Mouse (Mus musculus): Measurements from ENCODE around the gene Ctnnd2. TPM values are rescaled to one million over a fixed set of nuclear protein-coding genes. Genes with fewer than 3 reads are reported as not detected.

Ctnnd2 gene
- polyA plus RNA-seq, 1 experiment from 2014 or later, result 3.8 TPM

DNA sequence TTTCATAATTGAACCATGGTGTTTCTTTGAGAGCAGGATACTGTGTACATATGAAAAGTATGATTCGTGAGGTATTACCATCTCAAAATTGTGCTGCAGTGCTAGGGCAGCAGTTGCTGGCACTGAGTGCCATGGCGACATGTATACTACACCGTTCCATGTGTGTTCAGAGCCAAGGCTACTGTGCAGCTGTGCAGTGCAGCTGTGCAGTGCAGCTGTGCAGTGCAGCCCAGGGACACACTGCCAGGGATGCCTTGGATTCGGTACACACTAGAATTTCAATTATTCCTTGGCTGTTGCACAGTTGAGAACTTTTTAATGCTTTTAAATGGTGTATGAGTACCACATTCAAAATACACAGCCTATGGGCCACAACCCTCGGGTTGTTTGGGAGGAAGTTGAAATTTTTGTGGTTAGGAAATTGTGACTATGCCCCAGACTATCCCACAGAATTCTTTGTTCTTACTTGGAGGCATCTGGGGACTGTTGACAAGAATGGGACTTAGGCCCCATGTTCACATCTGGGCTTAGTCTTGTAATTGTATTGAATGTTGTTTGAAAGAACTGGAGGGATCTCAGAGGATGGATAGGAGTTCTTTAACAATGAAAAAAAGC is 613.4 kb downstream of the Ctnnd2 start:
- no peak for DNase-seq (ENCODE audit: low spot score)
- H3K9me3 ChIP-seq (ENCODE audit: control insufficient read depth, low read length), result no peaks in the 10 kb centered on the region
- no peak overlapping the region for H3K27ac ChIP-seq (ENCODE audit: low read depth)
- no peaks in the 10 kb centered on the region for H3K4me1 ChIP-seq (replicated peaks; ENCODE audit: control insufficient read depth, insufficient read depth, low read length)
- no peaks in the 10 kb centered on the region for H3K36me3 ChIP-seq (ENCODE audit: control insufficient read depth, insufficient read depth, low read length)
- H3K27me3 ChIP-seq (replicated peaks; ENCODE audit: control insufficient read depth, insufficient read depth, low read length), result no peaks in the 10 kb centered on the region
- ATAC-seq (replicated peaks; ENCODE audit: low FRiP score, low TSS enrichment, low read depth), result no peak
- H3K4me2 ChIP-seq (ENCODE audit: low read length), result no peak overlapping the region
- H3K4me3 ChIP-seq (ENCODE audit: low read depth, low read length), result no peak overlapping the region
- no peak overlapping the region for H3K9ac ChIP-seq (ENCODE audit: low read length)
- WGBS, result 84% methylated on average over 5 of the region's 5 CpGs

DNA sequence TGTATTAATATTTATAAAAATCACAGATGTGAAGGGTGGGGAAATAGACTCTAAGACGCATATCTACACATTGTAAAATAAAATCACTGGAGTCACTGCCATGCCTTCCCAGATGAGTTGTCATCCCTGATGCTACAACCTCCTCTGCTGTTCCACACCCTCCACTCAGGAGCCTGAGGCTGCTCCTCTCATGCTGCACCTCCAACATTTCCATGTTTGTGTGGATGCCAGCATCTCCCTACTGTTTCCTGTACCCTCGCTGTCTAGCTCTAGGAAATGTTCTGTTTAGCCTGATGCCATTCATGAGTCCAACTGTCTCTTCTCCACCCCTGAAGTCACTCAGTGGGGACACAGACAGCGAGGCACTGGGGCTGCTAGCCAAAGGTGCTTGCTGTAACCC is 620.9 kb downstream of the Ctnnd2 start:
- H3K4me2 ChIP-seq (ENCODE audit: low read length), result no peak overlapping the region
- WGBS, result 68% methylated on average over 3 of the region's 3 CpGs
- no peaks in the 10 kb centered on the region for H3K27me3 ChIP-seq (replicated peaks; ENCODE audit: control insufficient read depth, insufficient read depth, low read length)
- no peaks in the 10 kb centered on the region for H3K36me3 ChIP-seq (ENCODE audit: control insufficient read depth, insufficient read depth, low read length)
- DNase-seq (ENCODE audit: low spot score) (no peak), ATAC-seq (replicated peaks; ENCODE audit: low FRiP score, low TSS enrichment, low read depth) (no peak)
- no peak overlapping the region for H3K9ac ChIP-seq (ENCODE audit: low read length)
- H3K27ac ChIP-seq (ENCODE audit: low read depth), result no peak overlapping the region
- H3K9me3 ChIP-seq (ENCODE audit: control insufficient read depth, low read length), result no peaks in the 10 kb centered on the region
- H3K4me1 ChIP-seq (replicated peaks; ENCODE audit: control insufficient read depth, insufficient read depth, low read length), result no peaks in the 10 kb centered on the region
- H3K4me3 ChIP-seq (ENCODE audit: low read depth, low read length), result no peak overlapping the region

DNA sequence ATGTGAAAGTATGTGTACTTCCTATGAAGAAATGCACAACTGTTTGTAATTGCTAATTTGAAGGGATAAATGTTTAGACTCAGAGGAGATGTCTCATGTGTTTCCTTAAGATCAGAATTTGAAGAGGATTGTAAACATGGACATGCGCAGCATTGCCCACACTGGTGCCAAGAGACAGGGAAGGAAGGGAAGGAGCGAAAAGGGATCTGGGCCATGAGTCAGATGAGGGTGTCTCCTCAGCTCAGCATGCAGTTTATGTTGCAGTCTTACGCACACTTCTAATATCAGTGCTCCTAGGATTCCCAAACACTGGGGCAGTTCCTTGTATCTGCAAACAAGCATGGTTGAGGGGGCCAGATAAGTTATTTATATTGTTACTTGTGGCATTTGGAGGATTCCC is 623.3 kb downstream of the Ctnnd2 start:
- H3K4me1 ChIP-seq (replicated peaks; ENCODE audit: control insufficient read depth, insufficient read depth, low read length), result no peaks in the 10 kb centered on the region
- H3K36me3 ChIP-seq (ENCODE audit: control insufficient read depth, insufficient read depth, low read length), result no peaks in the 10 kb centered on the region
- no peak for DNase-seq (ENCODE audit: low spot score)
- H3K4me2 ChIP-seq (ENCODE audit: low read length), result no peak overlapping the region
- WGBS, result 76% methylated on average over 3 of the region's 3 CpGs
- ATAC-seq (replicated peaks; ENCODE audit: low FRiP score, low TSS enrichment, low read depth), result no peak
- H3K27ac ChIP-seq (ENCODE audit: low read depth), result no peak overlapping the region
- no peaks in the 10 kb centered on the region for H3K9me3 ChIP-seq (ENCODE audit: control insufficient read depth, low read length)
- H3K27me3 ChIP-seq (replicated peaks; ENCODE audit: control insufficient read depth, insufficient read depth, low read length), result no peaks in the 10 kb centered on the region
- no peak overlapping the region for H3K4me3 ChIP-seq (ENCODE audit: low read depth, low read length)
- no peak overlapping the region for H3K9ac ChIP-seq (ENCODE audit: low read length)

GRCm38 (mm10) chr15:30827424-30828263 is 655.3 kb downstream of the Ctnnd2 start:
- Histone ChIP-seq H3K4me3 (ENCODE audit: low read depth, low read length) (no peak overlapping the region), H3K36me3 (ENCODE audit: control insufficient read depth, insufficient read depth, low read length) (no peaks in the 10 kb centered on the region), H3K9ac (ENCODE audit: low read length) (no peak overlapping the region), H3K4me2 (ENCODE audit: low read length) (no peak overlapping the region), H3K27me3 (replicated peaks; ENCODE audit: control insufficient read depth, insufficient read depth, low read length) (no peaks in the 10 kb centered on the region), H3K9me3 (ENCODE audit: control insufficient read depth, low read length) (no peaks in the 10 kb centered on the region), H3K27ac (ENCODE audit: low read depth) (no peak overlapping the region), H3K4me1 (replicated peaks; ENCODE audit: control insufficient read depth, insufficient read depth, low read length) (no peaks in the 10 kb centered on the region)
- 81% methylated on average over 17 of the region's 17 CpGs for WGBS
- no peak for DNase-seq (ENCODE audit: low spot score)
- ATAC-seq (replicated peaks; ENCODE audit: low FRiP score, low TSS enrichment, low read depth), result no peak

- Histone ChIP-seq H3K27ac (ENCODE audit: low read depth) (no peak overlapping the region), H3K4me1 (replicated peaks; ENCODE audit: control insufficient read depth, insufficient read depth, low read length) (no peaks in the 10 kb centered on the region), H3K27me3 (replicated peaks; ENCODE audit: control insufficient read depth, insufficient read depth, low read length) (no peaks in the 10 kb centered on the region), H3K36me3 (ENCODE audit: control insufficient read depth, insufficient read depth, low read length) (no peaks in the 10 kb centered on the region), H3K9ac (ENCODE audit: low read length) (no peak overlapping the region), H3K4me3 (ENCODE audit: low read depth, low read length) (no peak overlapping the region), H3K9me3 (ENCODE audit: control insufficient read depth, low read length) (no peaks in the 10 kb centered on the region), H3K4me2 (ENCODE audit: low read length) (no peak overlapping the region)
- 85% methylated on average over 17 of the region's 17 CpGs for WGBS
- DNase-seq (ENCODE audit: low spot score) (no peak), ATAC-seq (replicated peaks; ENCODE audit: low FRiP score, low TSS enrichment, low read depth) (no peak)
These were observed 685.1 kb downstream of the Ctnnd2 start for GRCm38 (mm10) chr15:30857277-30858176.

DNA sequence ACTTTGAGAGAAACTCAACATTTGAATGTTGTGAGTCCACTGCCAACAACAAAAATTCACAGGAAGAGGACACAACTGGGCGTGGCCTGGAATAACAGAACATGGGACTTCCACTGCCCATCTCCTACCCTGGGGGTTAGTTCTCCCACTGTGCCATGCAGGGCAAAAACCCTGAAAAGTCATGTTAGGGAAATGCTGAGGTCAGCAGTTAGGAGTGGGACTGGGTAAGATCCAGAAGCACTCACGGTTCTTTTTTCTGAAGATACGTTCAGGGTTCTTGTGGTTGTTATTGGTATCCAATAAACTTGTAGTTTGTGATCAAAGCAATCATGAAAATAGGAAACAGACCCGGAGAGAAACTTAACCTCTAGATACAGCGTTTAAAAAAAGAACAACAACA is 695.0 kb downstream of the Ctnnd2 start:
- DNase-seq (ENCODE audit: low spot score) (no peak), ATAC-seq (replicated peaks; ENCODE audit: low FRiP score, low TSS enrichment, low read depth) (no peak)
- Histone ChIP-seq H3K9ac (ENCODE audit: low read length) (no peak overlapping the region), H3K36me3 (ENCODE audit: control insufficient read depth, insufficient read depth, low read length) (no peaks in the 10 kb centered on the region), H3K27me3 (replicated peaks; ENCODE audit: control insufficient read depth, insufficient read depth, low read length) (no peaks in the 10 kb centered on the region), H3K4me3 (ENCODE audit: low read depth, low read length) (no peak overlapping the region), H3K9me3 (ENCODE audit: control insufficient read depth, low read length) (no peaks in the 10 kb centered on the region), H3K4me2 (ENCODE audit: low read length) (no peak overlapping the region), H3K27ac (ENCODE audit: low read depth) (no peak overlapping the region), H3K4me1 (replicated peaks; ENCODE audit: control insufficient read depth, insufficient read depth, low read length) (no peaks in the 10 kb centered on the region)
- 89% methylated on average over 5 of the region's 5 CpGs for WGBS

GRCm38 (mm10) chr15:30869673-30870512 is 697.5 kb downstream of the Ctnnd2 start:
- 80% methylated on average over 12 of the region's 12 CpGs for WGBS
- Histone ChIP-seq H3K4me3 (ENCODE audit: low read depth, low read length) (no peak overlapping the region), H3K27ac (ENCODE audit: low read depth) (no peak overlapping the region), H3K36me3 (ENCODE audit: control insufficient read depth, insufficient read depth, low read length) (no peaks in the 10 kb centered on the region), H3K4me2 (ENCODE audit: low read length) (no peak overlapping the region), H3K9me3 (ENCODE audit: control insufficient read depth, low read length) (no peaks in the 10 kb centered on the region), H3K27me3 (replicated peaks; ENCODE audit: control insufficient read depth, insufficient read depth, low read length) (no peaks in the 10 kb centered on the region), H3K4me1 (replicated peaks; ENCODE audit: control insufficient read depth, insufficient read depth, low read length) (no peaks in the 10 kb centered on the region), H3K9ac (ENCODE audit: low read length) (no peak overlapping the region)
- no peak for DNase-seq (ENCODE audit: low spot score)
- no peak for ATAC-seq (replicated peaks; ENCODE audit: low FRiP score, low TSS enrichment, low read depth)

DNA sequence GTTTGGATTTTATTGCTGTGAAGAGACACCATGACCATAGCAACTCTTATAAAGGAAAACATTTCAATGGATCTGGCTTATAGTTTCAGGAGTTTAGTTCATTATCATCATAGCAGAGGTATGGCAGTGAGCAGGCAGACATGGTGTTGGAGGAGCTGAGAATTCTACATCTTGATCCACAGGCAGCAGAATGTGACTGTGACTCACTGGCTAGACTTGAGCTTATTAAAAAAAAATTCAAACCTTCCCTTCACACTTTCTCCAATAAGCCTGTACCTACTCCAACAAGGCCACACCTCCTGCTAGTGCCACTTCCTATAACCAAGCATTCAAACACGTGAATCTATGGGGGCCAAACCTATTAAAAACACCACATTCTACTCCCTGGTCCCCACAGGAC is 703.1 kb downstream of the Ctnnd2 start:
- H3K27ac ChIP-seq (ENCODE audit: low read depth), result no peak overlapping the region
- H3K4me2 ChIP-seq (ENCODE audit: low read length), result no peak overlapping the region
- H3K36me3 ChIP-seq (ENCODE audit: control insufficient read depth, insufficient read depth, low read length), result no peaks in the 10 kb centered on the region
- no peak overlapping the region for H3K4me3 ChIP-seq (ENCODE audit: low read depth, low read length)
- DNase-seq (ENCODE audit: low spot score), result no peak
- no peak for ATAC-seq (replicated peaks; ENCODE audit: low FRiP score, low TSS enrichment, low read depth)
- no peak overlapping the region for H3K9ac ChIP-seq (ENCODE audit: low read length)
- WGBS, result 78% methylated on average over 1 of the region's 1 CpGs
- no peaks in the 10 kb centered on the region for H3K4me1 ChIP-seq (replicated peaks; ENCODE audit: control insufficient read depth, insufficient read depth, low read length)
- no peaks in the 10 kb centered on the region for H3K9me3 ChIP-seq (ENCODE audit: control insufficient read depth, low read length)
- no peaks in the 10 kb centered on the region for H3K27me3 ChIP-seq (replicated peaks; ENCODE audit: control insufficient read depth, insufficient read depth, low read length)
